Mouse (Mus musculus) embryonic stem cell, embryonic (primary cell): ENCODE results near the gene Atp5f1.

Experiments
- CTCF ChIA-PET, 4 experiments: fragments of 300-600 bp in 2 of 4; fragments of 350-600 bp in 2 of 4; sonication (Branson Sonifier 250); formaldehyde crosslinking; loops; one replicate each; lab custom pipeline; 2022; ENCODE audit warnings: inconsistent platforms in 2 of 4; lab: Charles Lee
- POLR2A ChIA-PET, 4 experiments: fragments of 300-600 bp in 2 of 4; fragments of 350-600 bp in 2 of 4; sonication (Branson Sonifier 250); formaldehyde crosslinking; loops; one replicate each; lab custom pipeline; 2022; ENCODE audit warnings: antibody characterized with exemption in 4 of 4, inconsistent platforms in 1 of 4; lab: Charles Lee

Gene Atp5f1

GRCm38 (mm10) chr3:105894601-105895592 is 65.0 kb downstream of the Atp5f1 start:
- ChIA-PET CTCF (interaction anchor here in 3 of 4 experiments (0.6 to 1.4 kb wide), 5 partner anchors 9 to 270 kb away, joined by 3 to 4 read pairs (median 3); no protein-coding TSS in a partner anchor), POLR2A (interaction anchor here in 2 of 4 experiments (1.0 to 1.5 kb wide), 4 partner anchors 34 to 222 kb away, joined by 3 to 4 read pairs (median 3); partner anchors contain the start of gene Ddx20 (in 1 of the 2))

DNA sequence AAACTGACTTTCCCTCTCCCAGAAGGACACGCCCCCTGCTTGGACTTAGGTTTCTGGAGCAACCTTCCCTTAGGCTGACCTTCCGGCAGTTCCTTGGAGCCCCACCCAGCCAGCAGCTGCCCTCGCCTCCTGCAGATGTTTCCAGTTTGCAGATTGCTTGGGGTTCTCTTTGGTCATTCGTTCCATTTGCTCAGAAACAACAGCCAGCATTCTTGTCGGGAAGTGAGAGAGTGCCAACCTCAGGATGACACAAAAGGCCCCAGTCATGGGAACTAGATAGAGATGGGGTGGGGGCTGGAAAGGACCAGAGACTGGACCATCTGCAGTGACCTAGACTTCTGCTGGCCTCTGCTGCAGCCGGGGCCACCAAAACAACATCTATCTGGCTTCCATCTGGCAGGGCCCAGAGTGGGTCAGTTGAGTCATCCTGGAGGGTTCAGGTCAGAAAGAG is 65.9 kb downstream of the Atp5f1 start:
- POLR2A ChIA-PET, result interaction anchor here in 3 of 4 experiments (0.7 to 1.8 kb wide), 6 partner anchors 29 to 797 kb away, joined by 3 to 5 read pairs (median 4); no protein-coding TSS in a partner anchor
- CTCF ChIA-PET, result interaction anchor here in 1 of 4 experiments (0.8 to 1.3 kb wide), 2 partner anchors 122 kb away, joined by 3 to 4 read pairs; no protein-coding TSS in a partner anchor
